Mouse (Mus musculus) heart, postnatal 0 days (tissue): Measurements from ENCODE around the gene Cdk5r2. TPM values are rescaled to one million over a fixed set of nuclear protein-coding genes. Genes with fewer than 3 reads are reported as not detected.
A peak's percentile ranks its signal among the peaks of the same experiment; 100 is the strongest.

Experiments
- ATAC-seq: fragments of 200-750 bp; cut with Nextera tagmentation; 2 replicates; pipeline ENCODE4 v1.8.0; 2017; ENCODE audit warnings: low read depth, moderate number of reproducible peaks, moderate library complexity; ENCODE audit not compliant: insufficient read depth
- DNase-seq: peaks from one replicate; pipeline ENCODE4 v3.0.0-alpha.2; 2016; ENCODE audit warnings: low spot score
- H3K27ac ChIP-seq: fragments of 300-500 bp; sonication (generic); 2 replicates; pipeline ENCODE4 v1.5.1; 2014; ENCODE audit warnings: low read depth, mild to moderate bottlenecking
- H3K27me3 ChIP-seq: fragments of 300-500 bp; sonication (generic); 2 replicates; pipeline ENCODE4 v1.6.1; 2014; ENCODE audit warnings: low read length, mixed read lengths; ENCODE audit not compliant: control insufficient read depth, insufficient read depth
- H3K36me3 ChIP-seq: fragments of 300-500 bp; sonication (generic); replicated peaks from 2 replicates; pipeline ENCODE4 v1.6.1; 2014; ENCODE audit warnings: low read length, mixed read lengths; ENCODE audit not compliant: control insufficient read depth, insufficient read depth
- H3K4me1 ChIP-seq: fragments of 300-500 bp; sonication (generic); 2 replicates; pipeline ENCODE4 v1.6.1; 2014; ENCODE audit warnings: antibody characterized with exemption; ENCODE audit not compliant: control insufficient read depth, insufficient read depth
- H3K4me2 ChIP-seq: fragments of 300-500 bp; sonication (generic); 2 replicates; pipeline ENCODE4 v1.6.1; 2014; ENCODE audit warnings: low read depth, mild to moderate bottlenecking, low read length, moderate library complexity
- H3K4me3 ChIP-seq: fragments of 300-500 bp; sonication (generic); 2 replicates; pipeline ENCODE4 v1.5.1; 2014; ENCODE audit warnings: low read depth, low read length
- H3K9ac ChIP-seq: fragments of 300-500 bp; sonication (generic); replicated peaks from 2 replicates; pipeline ENCODE4 v1.6.1; 2014; ENCODE audit warnings: low read depth, low read length, mixed read lengths
- H3K9me3 ChIP-seq: fragments of 300-500 bp; sonication (generic); replicated peaks from 2 replicates; pipeline ENCODE4 v1.6.1; 2016; ENCODE audit warnings: low read length; ENCODE audit not compliant: control insufficient read depth
- CTCF ChIP-seq: IDR thresholded peaks from 2 replicates; pipeline ENCODE4 v1.5.1; 2016; ENCODE audit warnings: antibody characterized with exemption, control low read depth, low read depth
- EP300 ChIP-seq: IDR thresholded peaks from 2 replicates; pipeline ENCODE4 v1.6.1; 2016; ENCODE audit warnings: antibody characterized with exemption, low read depth
- WGBS: fragments of 180-500 bp; shearing (Covaris S2); extraction: QIAGEN DNeasy Blood & Tissue Kit; methylation state at CpG from one replicate; pipeline ENCODE4 v1.1.7; 2014; 5-methylcytosine and 5-hydroxymethylcytosine counted together
- polyA plus RNA-seq: library from polyadenylated mRNA; unstranded; fragments of >200 nt; fragmentation: Nextera tagmentation; extraction: Ambion mirVana; gene quantifications from 2 replicates; pipeline ENCODE4 v1.2.1, GENCODE M21; 2015
- total RNA-seq: library from RNA; depleted of rRNA; stranded (reverse); fragments of >200 nt; gene quantifications from 2 replicates; pipeline ENCODE4 v1.2.3, GENCODE M21; 2014; ENCODE audit warnings: low replicate concordance

Cdk5r2 gene
- total and polyA plus RNA-seq, 2 experiments from 2014 or later, result not detected

DNA sequence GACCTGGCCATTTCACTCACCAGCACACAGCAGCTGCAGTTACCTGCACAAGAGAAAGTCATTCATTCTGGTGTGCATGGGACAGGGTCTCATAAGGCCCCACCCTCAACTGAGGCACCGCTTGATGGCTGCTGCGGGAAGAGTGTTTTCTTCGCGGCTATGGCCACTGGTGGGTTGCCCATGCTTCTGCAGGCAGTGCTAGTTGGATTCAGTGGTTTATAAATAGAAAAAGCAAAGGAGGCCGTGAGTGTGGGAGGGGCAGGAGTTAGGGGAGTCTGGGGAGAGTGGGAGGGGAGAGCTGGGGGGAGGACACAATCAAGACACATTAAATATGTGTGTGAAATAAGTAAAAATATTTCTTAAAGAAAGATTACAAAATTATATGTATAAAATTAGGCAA is 11.6 kb upstream of the Cdk5r2 start:
- no peak for ATAC-seq
- Histone ChIP-seq H3K4me2 (no peak overlapping the region), H3K27me3 (peaks cover 14% of the 10 kb centered on the region), H3K27ac (no peak overlapping the region), H3K9ac (no peak overlapping the region), H3K36me3 (no peaks in the 10 kb centered on the region), H3K4me3 (no peak overlapping the region), H3K9me3 (no peaks in the 10 kb centered on the region), H3K4me1 (no peaks in the 10 kb centered on the region)
- DNase-seq, result no peak
- 45% methylated on average over 5 of the region's 5 CpGs for WGBS
- no peak for TF ChIP-seq EP300
- no peak for TF ChIP-seq CTCF

- Histone ChIP-seq H3K27me3 (peaks cover 32% of the 10 kb centered on the region), H3K4me2 (no peak overlapping the region)
- WGBS, result 28% methylated on average over 9 of the region's 9 CpGs
Measured at GRCm38 (mm10) chr1:74846341-74846740, 8.4 kb upstream of the Cdk5r2 start.

DNA sequence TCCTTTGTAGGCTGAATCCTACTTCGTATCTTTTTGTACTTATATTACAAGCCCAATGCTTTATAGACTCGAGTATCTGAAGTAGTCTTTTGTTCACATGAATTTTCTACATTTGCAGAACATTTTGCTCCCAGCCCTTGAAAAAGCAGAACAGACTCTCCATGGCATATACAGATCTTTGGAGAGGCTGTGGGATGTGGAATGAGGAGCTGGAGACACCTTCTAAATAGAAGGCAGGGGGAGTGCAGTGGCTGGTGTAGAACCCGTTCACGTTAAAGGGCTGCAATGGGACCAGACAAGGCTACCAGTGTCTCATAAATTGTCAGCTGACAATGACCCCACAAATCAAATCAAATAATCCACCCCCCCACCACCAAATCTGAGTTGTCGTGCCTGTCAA is 5.8 kb upstream of the Cdk5r2 start:
- DNase-seq (no peak), ATAC-seq (no peak)
- Histone ChIP-seq H3K27me3 (peaks cover 57% of the 10 kb centered on the region), H3K9me3 (no peaks in the 10 kb centered on the region), H3K4me1 (no peaks in the 10 kb centered on the region), H3K9ac (no peak overlapping the region), H3K27ac (no peak overlapping the region), H3K36me3 (no peaks in the 10 kb centered on the region), H3K4me3 (no peak overlapping the region), H3K4me2 (no peak overlapping the region)
- 47% methylated on average over 5 of the region's 5 CpGs for WGBS
- no peak for TF ChIP-seq CTCF
- no peak for TF ChIP-seq EP300

More at GRCm38 (mm10) chr1:74846341-74846740, 8.4 kb upstream of the Cdk5r2 start:
- Histone ChIP-seq H3K4me3 (no peak overlapping the region), H3K36me3 (no peaks in the 10 kb centered on the region), H3K27ac (no peak overlapping the region), H3K4me1 (no peaks in the 10 kb centered on the region), H3K9me3 (no peaks in the 10 kb centered on the region), H3K9ac (no peak overlapping the region)
- TF ChIP-seq EP300 (no peak), CTCF (no peak)
- ATAC-seq (no peak), DNase-seq (no peak)

GRCm38 (mm10) chr1:74850251-74850650 is 4.5 kb upstream of the Cdk5r2 start:
- Histone ChIP-seq H3K27me3 (peaks cover 70% of the 10 kb centered on the region), H3K9ac (no peak overlapping the region), H3K4me1 (no peaks in the 10 kb centered on the region; the same call in 1 of the 2 replicates), H3K4me3 (no peak overlapping the region), H3K27ac (no peak overlapping the region), H3K4me2 (no peak overlapping the region), H3K9me3 (no peaks in the 10 kb centered on the region), H3K36me3 (no peaks in the 10 kb centered on the region)
- DNase-seq (no peak), ATAC-seq (no peak)
- WGBS, result 11% methylated on average over 6 of the region's 6 CpGs
- no peak for TF ChIP-seq CTCF
- no peak for TF ChIP-seq EP300

DNA sequence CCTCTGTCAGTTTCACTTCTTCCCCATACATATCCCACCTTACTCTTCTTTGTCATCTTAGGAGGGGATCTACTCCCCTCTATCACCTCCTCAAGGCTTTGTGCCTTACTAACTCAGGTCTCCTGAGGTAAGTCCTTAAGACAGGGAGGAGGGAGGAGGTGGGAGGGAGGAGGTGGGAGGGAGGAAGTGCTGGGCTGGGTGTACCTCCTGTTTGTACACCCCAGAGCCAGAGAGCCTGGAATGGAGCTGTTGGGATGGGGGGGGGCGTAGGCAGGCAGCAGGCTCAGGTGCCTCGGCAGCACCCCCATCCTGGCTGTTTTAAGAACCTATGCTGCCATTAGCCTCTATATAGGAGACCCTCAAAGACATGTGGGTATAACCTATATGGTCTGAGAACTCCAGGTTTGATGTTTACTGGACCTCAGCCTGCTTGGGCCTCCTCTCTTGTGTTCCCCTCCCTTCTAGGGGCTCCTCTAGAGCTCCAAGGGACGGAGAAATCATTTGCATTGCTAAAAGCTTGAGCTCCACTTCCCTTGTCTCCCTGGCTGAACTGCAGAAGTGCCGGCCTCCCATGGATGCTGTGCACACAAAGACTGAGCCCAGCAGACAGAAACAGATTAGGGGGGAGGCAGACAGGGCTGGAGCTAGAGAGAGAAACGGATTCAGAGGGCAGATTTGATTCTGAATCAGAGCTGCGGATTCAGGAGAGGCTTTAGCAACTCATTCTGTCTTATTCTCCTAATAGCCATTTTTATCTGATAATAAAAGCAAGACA is 3.5 kb upstream of the Cdk5r2 start:
- no peak overlapping the region for H3K9ac ChIP-seq
- no peaks in the 10 kb centered on the region for H3K9me3 ChIP-seq
- no peak overlapping the region for H3K4me2 ChIP-seq
- DNase-seq, result no peak
- H3K27me3 ChIP-seq, result peaks cover 77% of the 10 kb centered on the region
- peaks cover 5% of the 10 kb centered on the region; the same call in 1 of the 2 replicates for H3K4me1 ChIP-seq
- no peak overlapping the region for H3K27ac ChIP-seq
- WGBS, result 6% methylated on average over 5 of the region's 6 CpGs
- TF ChIP-seq EP300, result no peak
- no peak for TF ChIP-seq CTCF
- no peak overlapping the region for H3K4me3 ChIP-seq
- ATAC-seq, result no peak
- no peaks in the 10 kb centered on the region for H3K36me3 ChIP-seq

- WGBS, result 0% methylated on average over 41 of the region's 48 CpGs
- H3K4me2 ChIP-seq, result peak overlapping the region; percentile 62
- peaks cover 5% of the 10 kb centered on the region; the same call in 1 of the 2 replicates for H3K4me1 ChIP-seq
- no peaks in the 10 kb centered on the region for H3K36me3 ChIP-seq
- ATAC-seq (no peak), DNase-seq (no peak)
- no peak overlapping the region for H3K27ac ChIP-seq
- TF ChIP-seq CTCF (no peak), EP300 (no peak)
- peaks cover 99% of the 10 kb centered on the region for H3K27me3 ChIP-seq
- peak overlapping the region; percentile 48 for H3K4me3 ChIP-seq
- H3K9ac ChIP-seq, result no peak overlapping the region
- no peaks in the 10 kb centered on the region for H3K9me3 ChIP-seq
Measured at GRCm38 (mm10) chr1:74855156-74855555, 422 bp downstream of the Cdk5r2 start.
